Mouse (Mus musculus) brain, embryonic 18.5 days (tissue): Measurements from ENCODE around the gene Ttc39b.

Experiments used
- DNase-seq: peaks from one replicate; pipeline ENCODE4 v3.0.0-alpha.2; 2012; ENCODE audit warnings: low read depth, low spot score

Ttc39b gene

GRCm38 (mm10) chr4:83323910-83324684, at the start of gene Ttc39b:
Ttc39b (minus strand) TSS chr4:83324255.
- DNase-seq, result peak; percentile 58

DNA sequence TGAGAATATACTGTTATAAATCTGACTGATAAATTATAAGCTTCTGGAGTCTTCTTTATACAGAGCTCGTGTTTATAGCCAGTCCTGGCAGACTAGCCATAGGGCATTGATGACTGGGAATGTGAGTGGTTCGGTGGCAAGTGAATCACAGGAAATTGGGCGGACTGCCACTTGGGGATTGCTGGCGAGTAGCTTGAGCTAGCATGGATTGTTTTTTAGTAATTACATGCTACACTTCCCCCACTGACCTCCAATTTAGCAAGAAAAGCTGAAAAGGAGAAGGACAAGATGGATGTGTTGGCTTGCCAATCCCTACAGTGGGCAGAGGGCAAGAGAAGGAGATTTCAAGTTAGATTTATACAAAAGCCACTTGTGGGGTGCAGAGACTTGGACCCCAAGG, 49.3 kb upstream of the Ttc39b start:
- no peak for DNase-seq

DNA sequence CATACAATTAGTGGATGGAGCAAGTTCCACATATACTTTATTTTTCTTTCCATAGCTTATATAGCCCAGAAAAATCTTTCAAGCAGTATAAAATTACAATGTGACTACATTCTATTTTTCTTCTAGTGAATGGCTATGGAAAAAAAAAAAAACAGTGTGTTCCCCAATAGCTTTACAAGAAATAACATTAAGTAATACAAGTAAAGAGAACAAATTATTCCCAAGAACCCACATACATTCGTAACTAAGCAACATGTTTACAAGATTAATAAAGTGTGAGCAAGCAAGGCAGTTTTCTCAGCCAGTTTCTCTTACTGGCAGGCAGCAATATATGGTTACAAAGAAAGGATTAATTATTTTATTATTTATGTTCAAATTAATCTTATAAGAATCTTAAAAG, 33.7 kb upstream of the Ttc39b start:
- no peak for DNase-seq

DNA sequence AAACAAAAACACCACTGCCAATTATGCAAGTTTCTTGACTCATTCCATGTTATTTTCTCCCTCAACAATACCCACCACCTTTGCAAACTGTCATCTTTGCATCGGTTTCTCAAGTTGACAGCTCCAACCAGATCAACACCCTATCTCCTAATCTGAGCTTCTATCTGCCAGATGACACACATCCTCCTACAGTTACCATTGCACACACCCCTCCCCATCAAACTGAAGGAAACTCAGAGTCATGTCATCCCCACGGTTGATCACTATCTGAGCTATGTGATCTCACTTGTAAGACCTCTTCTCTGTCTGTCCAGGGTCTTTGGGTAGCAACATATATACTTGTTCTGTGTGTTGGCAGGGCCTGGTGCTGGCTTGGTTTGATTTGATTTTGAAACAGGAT, 30.7 kb upstream of the Ttc39b start:
- no peak for DNase-seq

GRCm38 (mm10) chr4:83353949-83354348, 29.9 kb upstream of the Ttc39b start:
- DNase-seq, result no peak

DNA sequence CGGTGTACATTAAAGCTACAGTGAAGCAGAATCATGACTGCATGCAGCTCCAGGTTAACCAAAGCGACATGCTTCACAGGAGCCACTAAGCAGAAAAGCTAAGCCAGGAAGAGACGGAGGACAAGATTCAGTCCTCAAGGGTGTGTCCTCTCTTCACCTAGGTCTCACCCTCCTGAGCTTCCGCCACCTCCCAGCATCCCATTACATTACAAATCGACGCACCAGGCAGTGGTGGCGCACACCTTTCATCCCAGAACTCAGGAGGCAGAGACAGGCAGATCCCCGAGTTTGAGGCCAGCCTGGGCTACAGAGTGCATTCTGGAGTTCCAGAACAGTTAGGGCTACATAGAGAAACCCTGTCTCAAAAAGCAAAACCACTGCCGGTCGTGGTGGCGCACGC, 29.2 kb upstream of the Ttc39b start:
- no peak for DNase-seq

GRCm38 (mm10) chr4:83350719-83351118, 26.7 kb upstream of the Ttc39b start:
- DNase-seq, result peak; percentile 60

DNA sequence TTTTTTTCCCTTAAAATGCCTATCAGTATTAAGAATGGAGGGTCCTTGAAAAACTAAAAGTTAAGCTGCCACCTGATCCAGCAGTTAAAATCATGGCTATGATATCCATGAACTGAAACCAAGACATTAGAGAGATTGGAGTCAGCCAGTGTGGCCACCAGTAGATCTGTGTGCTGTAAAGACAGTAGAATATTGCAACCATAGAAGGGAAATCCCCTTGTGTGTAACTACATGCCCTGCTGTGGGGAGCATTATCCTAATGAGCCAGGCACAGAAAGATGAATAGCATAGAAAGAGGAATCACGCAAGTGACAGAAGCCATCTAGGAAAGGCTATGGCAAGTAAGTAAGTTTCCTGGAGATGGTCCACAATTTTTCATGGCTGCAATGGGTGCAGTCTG, 24.9 kb upstream of the Ttc39b start:
- DNase-seq, result no peak

GRCm38 (mm10) chr4:83343895-83344294, 19.8 kb upstream of the Ttc39b start:
- DNase-seq, result no peak

- DNase-seq, result no peak
Observed at GRCm38 (mm10) chr4:83343146-83343823, 19.2 kb upstream of the Ttc39b start.

GRCm38 (mm10) chr4:83342268-83342970, 18.4 kb upstream of the Ttc39b start:
- no peak for DNase-seq

DNA sequence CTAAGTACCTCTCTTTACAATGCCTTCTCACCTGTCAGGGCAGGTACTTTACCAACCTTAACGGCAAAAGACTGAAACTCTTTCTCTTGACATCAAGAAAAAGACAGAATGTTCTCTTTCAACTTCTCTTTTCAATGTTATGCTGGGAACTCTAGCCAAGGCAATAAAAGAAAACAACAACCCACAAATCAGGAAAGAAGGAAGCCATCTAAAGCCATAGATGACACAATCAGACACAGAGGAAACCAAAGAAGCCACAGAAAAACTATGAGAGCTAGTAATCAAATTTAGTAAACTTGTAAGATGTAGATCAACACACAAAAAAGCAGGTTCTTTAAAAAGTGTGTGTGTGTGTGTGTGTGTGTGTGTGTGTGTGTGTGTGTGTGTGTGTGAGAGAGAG, 15.3 kb upstream of the Ttc39b start:
- no peak for DNase-seq

DNA sequence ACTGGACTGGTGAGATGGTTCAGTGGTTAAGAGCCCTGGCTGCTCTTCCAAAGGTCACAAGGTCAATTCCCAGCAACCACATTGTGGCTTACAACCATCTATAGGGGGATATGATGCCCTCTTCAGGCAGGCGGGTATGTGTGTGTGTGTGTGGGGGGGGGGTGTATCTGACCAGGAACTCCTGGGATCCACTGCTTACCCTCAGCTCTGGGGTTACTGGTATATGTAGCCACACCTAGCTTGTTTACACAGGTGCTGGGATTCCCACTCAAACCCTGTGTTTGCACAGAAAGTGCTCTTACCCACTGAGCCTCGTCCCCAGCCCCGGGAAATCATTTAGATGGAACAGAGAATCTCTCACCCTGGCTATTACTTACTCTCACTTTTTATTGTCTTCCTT, 13.7 kb upstream of the Ttc39b start:
- no peak for DNase-seq

DNA sequence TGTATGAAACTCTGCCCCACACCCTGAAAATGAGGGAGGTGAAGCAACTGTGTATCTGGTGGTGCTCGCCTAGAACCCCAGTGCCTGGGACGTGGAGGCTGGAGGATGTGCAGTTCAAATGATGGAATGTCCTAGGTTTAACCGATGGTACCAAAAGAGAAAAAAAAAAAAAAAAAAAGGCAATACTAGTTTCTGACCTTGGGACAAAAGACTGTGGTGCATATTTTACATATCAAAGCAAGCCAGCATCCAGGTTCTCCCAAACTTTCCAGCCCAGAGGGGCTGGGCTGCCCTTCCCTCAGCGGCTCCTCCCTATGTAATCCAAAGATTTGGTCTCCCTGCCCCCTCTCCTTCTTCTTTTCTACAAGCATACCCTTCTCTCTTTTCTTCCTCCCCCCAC, 6.3 kb upstream of the Ttc39b start:
- no peak for DNase-seq

GRCm38 (mm10) chr4:83329615-83330014, 5.6 kb upstream of the Ttc39b start:
- no peak for DNase-seq

- no peak for DNase-seq
Observed at GRCm38 (mm10) chr4:83328026-83328945, 4.2 kb upstream of the Ttc39b start.

DNA sequence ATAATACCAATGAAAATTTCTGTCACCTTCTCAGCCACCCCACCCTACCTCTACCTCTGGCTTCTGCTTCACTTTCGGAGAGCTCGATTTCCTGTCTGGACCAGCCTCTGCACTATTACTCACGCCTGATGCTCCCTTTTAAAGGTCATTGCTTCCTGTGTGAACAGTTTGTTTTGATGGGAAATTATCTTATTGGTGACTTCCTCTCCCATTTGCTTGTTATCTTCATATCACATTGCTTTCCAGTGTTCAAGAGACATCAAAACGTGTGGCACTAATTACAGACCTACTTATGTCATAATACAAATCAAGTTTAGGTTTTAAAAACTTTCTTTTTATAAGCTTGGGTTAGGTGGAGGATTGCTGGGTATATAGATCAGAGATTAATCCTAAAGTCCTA, 3.5 kb upstream of the Ttc39b start:
- no peak for DNase-seq

DNA sequence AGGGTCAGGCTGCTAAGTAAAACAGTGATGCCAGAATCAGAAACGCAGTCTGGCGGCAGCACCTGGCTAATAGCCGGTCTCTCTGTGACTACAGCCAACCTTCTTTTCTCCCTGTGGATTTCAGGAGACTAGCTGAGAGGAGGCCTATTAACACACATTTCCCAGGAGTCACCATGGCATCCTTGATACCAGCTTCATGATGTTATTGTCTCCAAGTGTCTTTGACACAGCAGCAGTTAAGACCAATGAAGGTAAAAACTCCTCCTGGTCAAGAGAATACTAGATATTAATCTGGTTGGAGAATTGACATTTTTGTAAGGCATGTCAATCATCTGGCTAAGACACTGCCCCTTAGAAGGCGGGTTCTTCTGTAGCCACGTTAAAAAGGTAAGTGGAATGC, 1.3 kb upstream of the Ttc39b start:
- DNase-seq, result no peak

DNA sequence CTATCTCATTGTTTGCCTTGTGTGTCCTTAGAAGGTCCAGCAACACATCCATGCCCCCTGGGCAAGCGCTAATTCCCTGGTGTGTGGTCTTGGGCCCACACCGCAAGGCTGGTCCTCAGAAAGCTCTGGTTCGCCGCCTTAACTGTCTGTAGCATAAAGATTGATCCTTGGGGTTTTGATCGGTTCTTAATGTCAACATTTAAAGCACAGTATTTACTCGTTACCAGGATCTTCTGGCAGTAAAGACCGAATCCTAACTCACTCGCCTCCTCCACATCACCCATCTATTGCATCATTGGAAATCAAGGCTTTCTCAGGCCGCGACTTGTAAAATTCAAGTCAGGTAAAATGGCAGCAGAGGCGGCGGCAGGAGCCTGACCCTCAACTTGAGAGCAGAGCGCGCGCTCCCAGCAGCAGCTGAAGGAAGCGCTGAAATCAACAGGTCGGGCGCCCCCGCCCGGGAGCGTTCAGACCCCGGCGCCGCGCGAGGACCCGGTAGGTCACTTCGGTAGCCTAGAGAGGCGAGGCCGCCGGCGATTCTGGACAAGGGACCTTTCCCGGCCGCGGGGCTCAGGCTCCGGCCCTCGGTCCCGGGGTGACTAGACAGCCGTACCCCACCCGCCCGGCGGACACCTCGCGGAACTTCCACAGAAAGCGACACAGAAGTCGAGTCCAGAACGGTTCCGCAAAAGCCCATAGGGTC, 703 bp downstream of the Ttc39b start:
- no peak for DNase-seq

DNA sequence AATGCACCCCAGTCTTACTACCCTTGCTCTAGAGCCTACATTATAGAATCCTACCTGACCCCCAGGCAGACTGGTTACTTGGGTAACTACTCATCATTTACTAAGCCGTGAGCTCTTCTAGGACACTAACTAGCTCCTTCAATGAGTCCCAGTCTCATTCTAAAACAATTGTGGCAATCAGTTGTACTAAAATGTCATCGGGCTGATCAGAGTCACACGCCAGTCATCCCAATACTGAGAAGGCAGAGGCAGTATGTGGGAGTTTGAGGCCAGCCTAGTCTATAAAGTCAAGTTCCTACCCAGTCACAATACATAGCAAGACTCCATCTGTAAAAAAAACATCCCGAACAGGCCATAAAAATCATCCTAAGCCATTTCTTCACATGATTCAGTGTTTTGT, 4.3 kb downstream of the Ttc39b start:
- DNase-seq, result no peak

DNA sequence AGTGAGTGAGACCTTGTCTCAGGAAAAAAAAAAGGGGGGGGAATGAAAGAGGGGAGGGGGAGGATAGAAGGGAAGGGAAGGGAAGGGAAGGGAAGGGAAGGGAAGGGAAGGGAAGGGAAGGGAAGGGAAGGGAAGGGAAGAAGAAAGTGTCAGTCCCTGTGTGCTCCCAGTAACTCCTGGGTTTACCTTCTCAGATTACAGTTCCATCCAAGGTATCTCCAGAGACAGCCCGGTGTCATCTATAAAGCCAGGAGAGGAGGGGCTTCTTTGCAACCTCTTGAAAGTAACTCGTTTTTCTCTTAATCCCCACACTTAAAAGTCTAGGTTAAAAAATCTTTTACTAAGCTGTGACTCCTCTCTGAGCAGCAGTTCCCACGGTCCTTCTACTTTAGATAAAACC, 5.3 kb downstream of the Ttc39b start:
- no peak for DNase-seq
